Mouse (Mus musculus): ENCODE results near the gene Igsf11.

DNA sequence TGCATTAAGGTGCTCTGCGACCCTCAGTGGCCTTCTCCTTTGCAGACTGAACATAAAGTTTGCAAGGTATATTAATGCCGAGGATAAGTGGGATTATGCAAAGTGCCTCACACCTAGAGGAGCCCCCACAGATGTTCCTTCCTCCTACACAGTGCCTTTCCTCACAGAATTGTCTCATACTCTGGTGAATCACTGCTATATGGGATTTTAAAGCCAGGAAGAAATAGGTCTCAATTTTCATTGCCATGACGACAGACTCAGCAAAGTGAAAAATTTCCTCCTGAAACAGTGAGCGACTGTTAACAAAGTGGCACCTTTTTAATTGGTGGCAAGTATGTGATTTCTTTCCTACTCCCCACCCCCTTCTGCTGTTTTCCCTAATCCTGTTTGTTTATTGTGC, 18.0 kb upstream of the Igsf11 start:
- TF ChIP-seq POLR2A (IDR thresholded peaks at IDR 0.05; ENCODE audit: extremely low read depth, insufficient read depth, low read length), result no peak
- no peak for TF ChIP-seq CTCF (IDR thresholded peaks at IDR 0.05; ENCODE audit: low read depth, low read length)

Measured in liver, adult 2 months (tissue).